Mouse (Mus musculus) lung, postnatal 14 days (tissue): ENCODE data around the gene Foxe1.

Experiments
- DNase-seq: peaks from one replicate; pipeline ENCODE4 v3.0.0; 2021

The Foxe1 gene

GRCm38 (mm10) chr4:46343596-46344260 is at the start of gene Foxe1:
TSS of gene Foxe1 (plus strand) at chr4:46343609.
- no peak for DNase-seq

GRCm38 (mm10) chr4:46304071-46304470 is 39.3 kb upstream of the Foxe1 start:
- peak; percentile 66 for DNase-seq

GRCm38 (mm10) chr4:46304757-46305384 is 38.5 kb upstream of the Foxe1 start:
- DNase-seq, result peak; percentile 91

- DNase-seq, result no peak
These were observed 38.0 kb upstream of the Foxe1 start for GRCm38 (mm10) chr4:46305436-46305835.

GRCm38 (mm10) chr4:46307341-46307740 is 36.1 kb upstream of the Foxe1 start:
- peak; percentile 68 for DNase-seq

- no peak for DNase-seq
These were observed 35.5 kb upstream of the Foxe1 start for GRCm38 (mm10) chr4:46307869-46308268.

GRCm38 (mm10) chr4:46311631-46312030 is 31.8 kb upstream of the Foxe1 start:
- no peak for DNase-seq

- no peak for DNase-seq
These were observed 21.5 kb upstream of the Foxe1 start for GRCm38 (mm10) chr4:46321730-46322389.

- no peak for DNase-seq
These were observed 20.7 kb upstream of the Foxe1 start for GRCm38 (mm10) chr4:46322715-46323114.

GRCm38 (mm10) chr4:46328906-46329305 is 14.5 kb upstream of the Foxe1 start:
- no peak for DNase-seq

- DNase-seq, result no peak
These were observed 7.6 kb upstream of the Foxe1 start for GRCm38 (mm10) chr4:46335846-46336245.

GRCm38 (mm10) chr4:46337990-46338389 is 5.4 kb upstream of the Foxe1 start:
- DNase-seq, result no peak

GRCm38 (mm10) chr4:46339026-46339425 is 4.4 kb upstream of the Foxe1 start:
- no peak for DNase-seq

GRCm38 (mm10) chr4:46339584-46339983 is 3.8 kb upstream of the Foxe1 start:
- no peak for DNase-seq

- no peak for DNase-seq
These were observed 1.4 kb upstream of the Foxe1 start for GRCm38 (mm10) chr4:46341831-46342680.

- no peak for DNase-seq
These were observed 610 bp upstream of the Foxe1 start for GRCm38 (mm10) chr4:46342711-46343286.

- peak; percentile 13 for DNase-seq
These were observed 879 bp downstream of the Foxe1 start for GRCm38 (mm10) chr4:46344288-46344687.

GRCm38 (mm10) chr4:46345056-46345772 is 1.8 kb downstream of the Foxe1 start:
- no peak for DNase-seq

- DNase-seq, result no peak
These were observed 2.3 kb downstream of the Foxe1 start for GRCm38 (mm10) chr4:46345773-46346100.

- DNase-seq, result no peak
These were observed 2.8 kb downstream of the Foxe1 start for GRCm38 (mm10) chr4:46346221-46346620.

GRCm38 (mm10) chr4:46347141-46347540 is 3.7 kb downstream of the Foxe1 start:
- DNase-seq, result no peak
